8 mouse cellular contexts compared by ENCODE assay signal in the genomic region with DNA sequence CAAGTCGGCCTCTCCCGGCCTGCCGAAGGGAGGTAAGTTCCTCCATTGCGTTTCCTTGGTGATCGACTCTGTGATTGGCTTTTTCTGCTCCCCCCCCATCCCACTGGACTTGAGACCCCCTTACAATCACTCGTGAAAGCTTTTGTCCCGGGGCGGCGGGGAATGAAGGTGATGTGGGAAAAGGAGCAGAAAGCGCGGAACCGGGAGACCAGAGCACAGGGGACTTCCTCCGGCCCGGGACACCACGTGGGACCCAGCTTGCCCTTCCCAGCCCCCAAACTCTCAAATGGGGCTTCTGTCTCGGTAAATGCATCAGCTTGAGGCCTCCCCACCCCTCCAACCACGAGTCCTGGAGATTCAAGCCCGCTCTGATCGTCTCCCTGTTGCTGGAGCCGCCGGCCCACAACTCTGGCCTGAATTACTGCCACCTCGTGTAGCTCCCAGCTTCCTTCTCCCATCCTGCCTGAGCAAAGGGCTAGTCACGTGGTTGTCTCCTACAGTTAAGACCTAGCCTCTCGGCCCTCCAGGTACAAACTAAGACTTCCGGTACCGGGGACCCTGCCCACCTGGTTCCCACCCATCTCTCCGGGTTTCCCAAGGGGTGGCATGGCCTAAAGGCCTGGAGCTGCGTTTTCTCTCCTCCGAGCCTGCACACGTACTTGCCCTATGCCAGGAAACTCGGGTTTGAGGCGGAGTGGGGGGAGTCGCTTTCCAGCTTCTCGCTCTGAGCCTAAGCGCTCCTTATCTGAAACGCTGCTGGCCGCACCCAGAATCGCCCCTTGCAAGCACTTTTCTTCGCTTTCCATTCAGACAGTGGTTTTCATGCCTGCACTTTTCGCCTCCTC. TPM values are rescaled to one million over a fixed set of nuclear protein-coding genes. Genes with fewer than 3 reads are reported as not detected.
DNase-seq lines count a peak whose midpoint lies in the region; ATAC-seq and TF ChIP-seq lines count a peak whose summit lies in the region.

No protein-coding gene starts in this region.

- H3K9me3 ChIP-seq in intestine, embryonic 14.5 days (ENCODE audit: control insufficient read depth, low read length) = no peaks in the 10 kb centered on the region
- no peaks in the 10 kb centered on the region for H3K9me3 ChIP-seq in liver, embryonic 11.5 days (ENCODE audit: control insufficient read depth, low read length)
- no peaks in the 10 kb centered on the region for H3K9me3 ChIP-seq in midbrain, postnatal 0 days (ENCODE audit: low read length)
- H3K9me3 ChIP-seq in stomach, embryonic 16.5 days (replicated peaks; ENCODE audit: control insufficient read depth, low read length) = no peaks in the 10 kb centered on the region

- peaks cover 21% of the 10 kb centered on the region for H3K4me1 ChIP-seq in intestine, embryonic 14.5 days (replicated peaks; ENCODE audit: control insufficient read depth, insufficient read depth, low read length)
- peaks cover 28% of the 10 kb centered on the region for H3K4me1 ChIP-seq in liver, embryonic 11.5 days (replicated peaks; ENCODE audit: control insufficient read depth, insufficient read depth, low read length)
- peaks cover 12% of the 10 kb centered on the region; the same call in 1 of the 2 replicates for H3K4me1 ChIP-seq in midbrain, postnatal 0 days (ENCODE audit: insufficient read depth, low read length)
- H3K4me1 ChIP-seq in stomach, embryonic 16.5 days (ENCODE audit: control insufficient read depth, insufficient read depth, low read length) = peaks cover 24% of the 10 kb centered on the region

- H3K27me3 ChIP-seq in intestine, embryonic 14.5 days (replicated peaks; ENCODE audit: control insufficient read depth, insufficient read depth, low read length) = no peaks in the 10 kb centered on the region
- no peaks in the 10 kb centered on the region for H3K27me3 ChIP-seq in liver, embryonic 11.5 days (replicated peaks; ENCODE audit: control insufficient read depth, insufficient read depth, low read length)
- no peaks in the 10 kb centered on the region for H3K27me3 ChIP-seq in midbrain, postnatal 0 days (ENCODE audit: insufficient read depth, low read length)
- no peaks in the 10 kb centered on the region for H3K27me3 ChIP-seq in stomach, embryonic 16.5 days (ENCODE audit: control insufficient read depth, insufficient read depth, low read length)

- H3K36me3 ChIP-seq in intestine, embryonic 14.5 days (ENCODE audit: control insufficient read depth, insufficient read depth, low read length) = no peaks in the 10 kb centered on the region
- no peaks in the 10 kb centered on the region for H3K36me3 ChIP-seq in liver, embryonic 11.5 days (ENCODE audit: control insufficient read depth, insufficient read depth, low read length)
- no peaks in the 10 kb centered on the region for H3K36me3 ChIP-seq in midbrain, postnatal 0 days (ENCODE audit: insufficient read depth, low read length)
- H3K36me3 ChIP-seq in stomach, embryonic 16.5 days (ENCODE audit: control insufficient read depth, insufficient read depth, low read length) = no peaks in the 10 kb centered on the region

- TF ChIP-seq CTCF in midbrain, postnatal 0 days (IDR thresholded peaks at IDR 0.05) = no peak; the same call in 1 of the 2 replicates

- peak overlapping the region; percentile 67 for H3K9ac ChIP-seq in intestine, embryonic 14.5 days (ENCODE audit: low read length)
- H3K9ac ChIP-seq in liver, embryonic 11.5 days (ENCODE audit: low read depth, low read length) = peak overlapping the region; percentile 94
- peak overlapping the region; percentile 62 for H3K9ac ChIP-seq in midbrain, postnatal 0 days (replicated peaks; ENCODE audit: low read length, poor library complexity, severe bottlenecking)
- H3K9ac ChIP-seq in stomach, embryonic 16.5 days (ENCODE audit: low read length) = peak overlapping the region; percentile 85

- ATAC-seq in intestine, embryonic 14.5 days (replicated peaks; ENCODE audit: low FRiP score, low TSS enrichment, low read depth) = peak; percentile 36; the same call in 1 of the 2 replicates
- ATAC-seq in liver, embryonic 11.5 days (replicated peaks; ENCODE audit: low FRiP score) = peak; percentile 33; the same call in 1 of the 2 replicates
- ATAC-seq in midbrain, postnatal 0 days (ENCODE audit: low FRiP score) = no peak
- peak; percentile 50 for ATAC-seq in stomach, embryonic 16.5 days (ENCODE audit: insufficient read depth, low FRiP score)

- peak overlapping the region; percentile 90 for H3K4me2 ChIP-seq in intestine, embryonic 14.5 days (ENCODE audit: low read length)
- peak overlapping the region; percentile 98 for H3K4me2 ChIP-seq in liver, embryonic 11.5 days
- peak overlapping the region; percentile 95 for H3K4me2 ChIP-seq in midbrain, postnatal 0 days (ENCODE audit: low read depth, low read length, poor library complexity, severe bottlenecking)
- H3K4me2 ChIP-seq in stomach, embryonic 16.5 days (ENCODE audit: low read depth, low read length) = peak overlapping the region; percentile 77

- H3K4me3 ChIP-seq in intestine, embryonic 14.5 days (ENCODE audit: low read depth, low read length) = peak overlapping the region; percentile 57
- H3K4me3 ChIP-seq in liver, embryonic 11.5 days (ENCODE audit: low read depth, low read length) = peak overlapping the region; percentile 79
- H3K4me3 ChIP-seq in midbrain, postnatal 0 days (ENCODE audit: low read depth, low read length) = peak overlapping the region; percentile 45
- H3K4me3 ChIP-seq in stomach, embryonic 16.5 days (replicated peaks; ENCODE audit: low read length) = peak overlapping the region; percentile 63

- WGBS in intestine, embryonic 14.5 days = under 1% methylated on average over 40 of the region's 40 CpGs
- 0% methylated on average over 40 of the region's 40 CpGs for WGBS in liver, embryonic 11.5 days
- under 1% methylated on average over 40 of the region's 40 CpGs for WGBS in midbrain, postnatal 0 days
- WGBS in stomach, embryonic 16.5 days = under 1% methylated on average over 40 of the region's 40 CpGs

- H3K27ac ChIP-seq in intestine, embryonic 14.5 days (ENCODE audit: low read depth) = peak overlapping the region; percentile 89
- H3K27ac ChIP-seq in liver, embryonic 11.5 days (ENCODE audit: low read depth, low read length) = peak overlapping the region; percentile 95
- peak overlapping the region; percentile 43; the same call in 1 of the 2 replicates for H3K27ac ChIP-seq in midbrain, postnatal 0 days (ENCODE audit: low read depth, low read length)
- H3K27ac ChIP-seq in stomach, embryonic 16.5 days (ENCODE audit: low read length) = peak overlapping the region; percentile 97

- DNase-seq in 3T3-L1 (ENCODE audit: low read depth, low spot score) (peak; percentile 79), adipocyte (ENCODE audit: low spot score) (peak; percentile 69)
- peak; percentile 83 for DNase-seq in embryo, embryonic 10 days (ENCODE audit: low spot score)
- DNase-seq in gastrocnemius, postnatal 25 days = peak; percentile 57
- DNase-seq in intestine, embryonic 14.5 days (ENCODE audit: low spot score) = peak; percentile 90
- DNase-seq in liver, embryonic 11.5 days (ENCODE audit: low spot score) = peak; percentile 89
- DNase-seq in midbrain, postnatal 0 days (ENCODE audit: low spot score) = peak; percentile 49

RNA-seq across cellular contexts. Expression of a gene that starts 5.3 kb away (rescaled TPM):
- 10 to 100 TPM; 75.4 to 85.1 TPM for total RNA-seq in gastrocnemius, postnatal 25 days (2021)
- polyA plus RNA-seq in intestine, embryonic 14.5 days (2014; fragmentation: Nextera tagmentation; extraction: Ambion mirVana) = 557 and 562 TPM in 2 replicates
- polyA plus RNA-seq in liver, embryonic 11.5 days (2014; fragmentation: Nextera tagmentation; extraction: Ambion mirVana) = 641 and 659 TPM in 2 replicates
- 190 and 269 TPM in 2 replicates for total RNA-seq in midbrain, postnatal 0 days (2014; rRNA removed)
- polyA plus RNA-seq in midbrain, postnatal 0 days (2015; fragmentation: Nextera tagmentation; extraction: Ambion mirVana) = 302 and 345 TPM in 2 replicates
- 324 and 336 TPM in 2 replicates for polyA plus RNA-seq in stomach, embryonic 16.5 days (2015; fragmentation: Nextera tagmentation; extraction: Ambion mirVana)

RNA-seq across cellular contexts. Expression of a gene that starts 13.8 kb away (rescaled TPM):
- 1 to 10 TPM; 3.3 to 3.4 TPM for total RNA-seq in gastrocnemius, postnatal 25 days (2021)
- 28.7 and 30.3 TPM in 2 replicates for polyA plus RNA-seq in intestine, embryonic 14.5 days (2014; fragmentation: Nextera tagmentation; extraction: Ambion mirVana)
- polyA plus RNA-seq in liver, embryonic 11.5 days (2014; fragmentation: Nextera tagmentation; extraction: Ambion mirVana) = 22.1 and 25.1 TPM in 2 replicates
- total RNA-seq in midbrain, postnatal 0 days (2014; rRNA removed) = 87.3 and 96.1 TPM in 2 replicates
- polyA plus RNA-seq in midbrain, postnatal 0 days (2015; fragmentation: Nextera tagmentation; extraction: Ambion mirVana) = 76.2 and 82.7 TPM in 2 replicates
- polyA plus RNA-seq in stomach, embryonic 16.5 days (2015; fragmentation: Nextera tagmentation; extraction: Ambion mirVana) = 23.2 and 26.1 TPM in 2 replicates

RNA-seq across cellular contexts. Expression of a gene that starts 15.0 kb away (rescaled TPM):
- 1 to 10 TPM; 3.8 to 5.4 TPM for total RNA-seq in gastrocnemius, postnatal 25 days (2021)
- polyA plus RNA-seq in intestine, embryonic 14.5 days (2014; fragmentation: Nextera tagmentation; extraction: Ambion mirVana) = 8.2 and 9.9 TPM in 2 replicates
- polyA plus RNA-seq in liver, embryonic 11.5 days (2014; fragmentation: Nextera tagmentation; extraction: Ambion mirVana) = 9.6 and 10.2 TPM in 2 replicates
- 1.7 and 2.4 TPM in 2 replicates for total RNA-seq in midbrain, postnatal 0 days (2014; rRNA removed)
- polyA plus RNA-seq in midbrain, postnatal 0 days (2015; fragmentation: Nextera tagmentation; extraction: Ambion mirVana) = 0.73 and 1.2 TPM in 2 replicates
- polyA plus RNA-seq in stomach, embryonic 16.5 days (2015; fragmentation: Nextera tagmentation; extraction: Ambion mirVana) = 8.9 and 9.6 TPM in 2 replicates

RNA-seq across cellular contexts. Expression of a gene that starts 31.0 kb away (rescaled TPM):
- total RNA-seq in gastrocnemius, postnatal 25 days (2021) = 1 to 10 TPM; 2.4 to 3.1 TPM
- 60.2 and 60.3 TPM in 2 replicates for polyA plus RNA-seq in intestine, embryonic 14.5 days (2014; fragmentation: Nextera tagmentation; extraction: Ambion mirVana)
- 51.9 and 53.7 TPM in 2 replicates for polyA plus RNA-seq in liver, embryonic 11.5 days (2014; fragmentation: Nextera tagmentation; extraction: Ambion mirVana)
- 17.7 and 30.7 TPM in 2 replicates for total RNA-seq in midbrain, postnatal 0 days (2014; rRNA removed)
- 23.8 and 28.9 TPM in 2 replicates for polyA plus RNA-seq in midbrain, postnatal 0 days (2015; fragmentation: Nextera tagmentation; extraction: Ambion mirVana)
- polyA plus RNA-seq in stomach, embryonic 16.5 days (2015; fragmentation: Nextera tagmentation; extraction: Ambion mirVana) = 37.4 and 41.4 TPM in 2 replicates

Comparison
In these comparisons a context has a peak if more than half of its experiments do, and no peak if none do; other contexts are left out.
1. H3K27ac ChIP-seq: peak in every context shown above with its lines; median percentile 97 in stomach, embryonic 16.5 days; 95 in liver, embryonic 11.5 days; 89 in intestine, embryonic 14.5 days; 43 in midbrain, postnatal 0 days.